8 mouse cellular contexts compared by ENCODE assay signal in the genomic region with DNA sequence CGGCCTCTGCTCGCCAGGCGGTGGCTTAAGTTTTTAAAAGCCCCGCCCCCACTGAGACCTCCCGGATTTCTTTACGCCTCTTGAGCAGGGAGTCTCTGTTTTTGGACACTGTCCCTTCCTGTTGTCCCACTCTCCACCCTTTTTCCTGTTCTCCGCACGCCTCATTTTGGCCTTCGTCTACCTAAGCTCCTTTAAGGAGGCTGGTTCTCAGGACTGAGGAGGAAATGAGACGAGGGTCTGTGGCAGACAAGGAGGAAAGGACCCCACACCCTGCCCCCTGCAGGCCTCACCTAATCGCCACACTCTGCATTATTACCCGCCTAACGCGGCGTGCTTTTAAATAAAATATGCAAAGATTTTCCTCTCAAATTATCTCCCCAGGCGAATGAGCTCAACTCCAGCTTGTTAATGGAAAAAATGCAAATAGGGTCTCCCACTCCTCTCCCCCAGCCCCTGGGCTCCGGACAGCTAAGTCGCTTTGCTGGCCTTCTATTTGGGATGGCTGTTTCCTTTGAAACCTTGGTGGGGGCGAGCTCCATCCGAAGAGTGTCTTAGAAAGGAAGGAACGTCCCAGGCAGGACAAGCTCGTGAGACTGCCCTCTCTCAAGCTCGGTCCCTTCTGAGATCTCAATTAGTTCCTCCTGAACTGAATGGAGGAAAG. TPM values are rescaled to one million over a fixed set of nuclear protein-coding genes. Genes with fewer than 3 reads are reported as not detected.
DNase-seq lines count a peak whose midpoint lies in the region; ATAC-seq lines count a peak whose summit lies in the region.

No protein-coding gene starts in this region.

- peak; percentile 64 for DNase-seq in embryo, embryonic 11 days
- peak; percentile 21 for DNase-seq in forelimb bud, embryonic 11.5 days (ENCODE audit: low read depth, low spot score)
- peak; percentile 9 to 17 for DNase-seq in kidney, adult 8-10 months
- DNase-seq in ovary, postnatal 36 days (ENCODE audit: low spot score) = no peak
- no peak for DNase-seq in left cerebral cortex, postnatal 36 days (ENCODE audit: low spot score in 2 of 2)
- DNase-seq in gastrocnemius, adult 18-20 months (ENCODE audit: low spot score) = no peak
- DNase-seq in adrenal gland, adult (ENCODE audit: inconsistent age in 2 of 2, low spot score in 1 of 2) = no peak

- intact Hi-C loops in left cerebral cortex, postnatal 36 days (cut with DNase I) = no loop called here

- ATAC-seq in megakaryocyte-erythroid progenitor cell, adult 5-6 weeks (replicated peaks; ENCODE audit: low FRiP score, low TSS enrichment, poor library complexity, severe bottlenecking) = 0 out of 2 replicates have a peak, but pooled peaks have one; percentile 52

RNA-seq across cellular contexts. Expression of a gene that starts 17.5 kb away (rescaled TPM):
- total RNA-seq in megakaryocyte-erythroid progenitor cell, adult 5-6 weeks (2014; fragmentation: Nextera tagmentation) = 0.37 TPM in 1 of 2 replicates, not detected in the other
- total RNA-seq in megakaryocyte-erythroid progenitor cell, adult 5-6 weeks (2017) = 0.53 TPM in 1 of 2 replicates, not detected in the other
- 10 to 100 TPM; 71.5 to 80.3 TPM for total RNA-seq in left cerebral cortex, postnatal 36 days (2021)
- total RNA-seq in gastrocnemius, adult 18-20 months (2021) = 10 to 100 TPM; 21.9 to 24.5 TPM

RNA-seq across cellular contexts. Expression of a gene that starts 50.3 kb away (rescaled TPM):
- total RNA-seq in megakaryocyte-erythroid progenitor cell, adult 5-6 weeks (2014; fragmentation: Nextera tagmentation) = 290 and 339 TPM in 2 replicates
- total RNA-seq in megakaryocyte-erythroid progenitor cell, adult 5-6 weeks (2017) = 111 and 188 TPM in 2 replicates
- 100 to 1,000 TPM in 1 of 2 experiments, 10 to 100 TPM in 1; 95.5 to 100 TPM for total RNA-seq in left cerebral cortex, postnatal 36 days (2021)
- total RNA-seq in gastrocnemius, adult 18-20 months (2021) = 100 to 1,000 TPM in 1 of 2 experiments, 10 to 100 TPM in 1; 95.6 to 104 TPM

Comparison
In these comparisons a context has a peak if more than half of its experiments do, and no peak if none do; other contexts are left out.
1. DNase-seq: peak in embryo, embryonic 11 days (single experiment), forelimb bud, embryonic 11.5 days (single experiment) and kidney, adult 8-10 months (2 of 2); none in ovary, postnatal 36 days (single experiment), left cerebral cortex, postnatal 36 days (0 of 2), gastrocnemius, adult 18-20 months (single experiment) and adrenal gland, adult (0 of 2).
2. RNA of a gene that starts 17.5 kb away (total RNA-seq): 71.5 to 80.3 TPM in left cerebral cortex, postnatal 36 days and 21.9 to 24.5 TPM in gastrocnemius, adult 18-20 months; 0.37 to 0.53 TPM in megakaryocyte-erythroid progenitor cell, adult 5-6 weeks; every median in the first group is over 10 times any median in the second.